Mouse (Mus musculus): Measurements from ENCODE around the gene Klhl2. TPM values are rescaled to one million over a fixed set of nuclear protein-coding genes. Genes with fewer than 3 reads are reported as not detected.

The Klhl2 gene
- polyA plus RNA-seq, 1 experiment from 2014 or later, result 3.8 TPM

DNA sequence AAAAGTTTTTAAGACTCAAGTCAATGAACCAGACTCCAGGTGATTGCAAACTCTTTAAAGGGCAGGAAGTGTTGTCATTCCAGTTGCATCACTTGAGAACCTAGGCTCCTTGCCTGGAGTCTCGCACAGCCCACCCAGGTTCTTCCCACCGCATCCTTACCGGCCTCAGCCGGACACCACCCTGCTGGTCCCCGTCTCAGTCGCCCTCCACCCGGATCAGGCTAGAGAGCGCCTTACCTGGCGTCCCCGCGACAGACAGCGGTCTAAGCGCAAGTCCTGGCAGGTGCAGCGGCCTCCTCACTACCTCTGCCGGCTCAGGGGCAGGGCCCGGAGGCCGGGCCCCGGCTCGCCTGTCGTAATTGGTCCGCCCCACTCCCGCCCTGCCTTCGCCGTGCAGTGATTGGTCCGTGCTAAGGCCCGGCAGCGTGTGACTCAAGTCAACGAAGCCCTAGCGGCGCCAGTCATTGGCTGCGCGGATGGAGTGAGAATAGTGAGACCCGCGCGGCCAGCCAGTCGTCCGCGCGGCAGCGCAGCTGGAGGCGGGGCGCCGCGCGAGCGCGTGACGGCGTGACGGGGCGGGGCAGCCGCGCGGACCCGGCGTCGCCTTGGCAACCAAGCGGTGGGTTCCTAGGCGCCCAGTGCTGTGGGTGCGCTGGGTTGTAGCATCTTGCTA is 116.4 kb downstream of the Klhl2 start, which contains the start of gene Msmo1:
Gene Msmo1 (minus strand): TSS at position 522 of the 673 bp plus-strand sequence.
- Histone ChIP-seq H3K9ac (peak within 1 kb of the TSS; percentile 66), H3K4me3 (replicated peaks) (peak within 1 kb of the TSS; percentile 69), H3K4me1 (replicated peaks) (peaks cover 20% of the 10 kb centered on the region), H3K4me2 (peak within 1 kb of the TSS; percentile 86), H3K9me3 (replicated peaks) (no peaks in the 10 kb centered on the region), H3K27me3 (no peaks in the 10 kb centered on the region), H3K36me3 (replicated peaks) (peaks cover 11% of the 10 kb centered on the region), H3K27ac (replicated peaks) (peak within 1 kb of the TSS; percentile 68)
- WGBS (ENCODE audit: insufficient replicate concordance), result under 1% methylated on average over 60 of the region's 60 CpGs
- peak; percentile 99 for ATAC-seq (ENCODE audit: insufficient read depth)

GRCm38 (mm10) chr8:64732596-64732995 is 117.2 kb downstream of the Klhl2 start:
- H3K4me2 ChIP-seq, result peak overlapping the region; percentile 86
- H3K27ac ChIP-seq (replicated peaks), result peak overlapping the region; percentile 68; the same call in 1 of the 2 replicates
- no peaks in the 10 kb centered on the region for H3K9me3 ChIP-seq (replicated peaks)
- peaks cover 15% of the 10 kb centered on the region for H3K36me3 ChIP-seq (replicated peaks)
- H3K4me1 ChIP-seq (replicated peaks), result peaks cover 24% of the 10 kb centered on the region
- H3K27me3 ChIP-seq, result no peaks in the 10 kb centered on the region
- H3K9ac ChIP-seq, result peak overlapping the region; percentile 66
- ATAC-seq (ENCODE audit: insufficient read depth), result no peak
- WGBS (ENCODE audit: insufficient replicate concordance), result 21% methylated on average over 9 of the region's 9 CpGs
- H3K4me3 ChIP-seq (replicated peaks), result peak overlapping the region; percentile 69

- no peak overlapping the region for H3K9ac ChIP-seq
- no peaks in the 10 kb centered on the region for H3K9me3 ChIP-seq (replicated peaks)
- WGBS (ENCODE audit: insufficient replicate concordance), result 74% methylated on average over 7 of the region's 7 CpGs
- H3K27ac ChIP-seq (replicated peaks), result no peak overlapping the region
- H3K36me3 ChIP-seq (replicated peaks), result peaks cover 46% of the 10 kb centered on the region
- no peak overlapping the region for H3K4me3 ChIP-seq (replicated peaks)
- H3K4me1 ChIP-seq (replicated peaks), result peaks cover 15% of the 10 kb centered on the region
- no peak overlapping the region for H3K4me2 ChIP-seq
- ATAC-seq (ENCODE audit: insufficient read depth), result no peak
- no peaks in the 10 kb centered on the region for H3K27me3 ChIP-seq
Observed at GRCm38 (mm10) chr8:64728156-64728555, 121.7 kb downstream of the Klhl2 start.

GRCm38 (mm10) chr8:64726190-64726695 is 123.6 kb downstream of the Klhl2 start:
- no peak overlapping the region for H3K27ac ChIP-seq (replicated peaks)
- H3K27me3 ChIP-seq, result no peaks in the 10 kb centered on the region
- no peak overlapping the region for H3K4me2 ChIP-seq
- H3K9ac ChIP-seq, result no peak overlapping the region
- H3K9me3 ChIP-seq (replicated peaks), result no peaks in the 10 kb centered on the region
- no peak overlapping the region for H3K4me3 ChIP-seq (replicated peaks)
- peaks cover 4% of the 10 kb centered on the region; the same call in 1 of the 2 replicates for H3K4me1 ChIP-seq (replicated peaks)
- 54% methylated on average over 4 of the region's 4 CpGs for WGBS (ENCODE audit: insufficient replicate concordance)
- H3K36me3 ChIP-seq (replicated peaks), result peaks cover 50% of the 10 kb centered on the region
- no peak for ATAC-seq (ENCODE audit: insufficient read depth)

DNA sequence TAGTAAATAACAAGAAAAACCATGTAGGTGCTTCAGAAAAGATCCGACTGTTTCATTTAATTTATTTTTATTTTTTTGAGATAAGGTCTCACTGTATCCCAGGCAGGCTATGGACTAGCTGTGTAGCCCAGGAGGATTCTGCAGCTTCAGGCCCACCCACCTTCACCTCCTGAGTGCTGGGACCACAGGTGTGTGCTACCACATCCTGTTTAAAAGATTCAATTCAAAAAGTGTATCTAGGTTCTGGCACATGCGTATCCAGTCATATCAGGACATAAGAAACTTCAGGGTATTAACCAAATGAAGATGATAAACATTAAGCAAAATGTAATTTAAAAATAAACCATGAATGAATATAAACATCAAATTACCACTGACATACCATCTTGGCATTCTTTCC is 126.6 kb downstream of the Klhl2 start:
- H3K4me3 ChIP-seq (replicated peaks), result no peak overlapping the region
- H3K4me1 ChIP-seq (replicated peaks), result peaks cover 2% of the 10 kb centered on the region; the same call in 1 of the 2 replicates
- H3K9ac ChIP-seq, result no peak overlapping the region
- WGBS (ENCODE audit: insufficient replicate concordance), result 62% methylated on average over 2 of the region's 2 CpGs
- H3K4me2 ChIP-seq, result no peak overlapping the region
- H3K9me3 ChIP-seq (replicated peaks), result no peaks in the 10 kb centered on the region
- no peaks in the 10 kb centered on the region for H3K27me3 ChIP-seq
- peaks cover 60% of the 10 kb centered on the region for H3K36me3 ChIP-seq (replicated peaks)
- no peak for ATAC-seq (ENCODE audit: insufficient read depth)
- no peak overlapping the region for H3K27ac ChIP-seq (replicated peaks)

- no peaks in the 10 kb centered on the region for H3K9me3 ChIP-seq (replicated peaks)
- no peaks in the 10 kb centered on the region for H3K4me1 ChIP-seq (replicated peaks)
- H3K27me3 ChIP-seq, result no peaks in the 10 kb centered on the region
- ATAC-seq (ENCODE audit: insufficient read depth), result no peak
- no peak overlapping the region for H3K4me2 ChIP-seq
- peaks cover 43% of the 10 kb centered on the region for H3K36me3 ChIP-seq (replicated peaks)
- no peak overlapping the region for H3K4me3 ChIP-seq (replicated peaks)
- no peak overlapping the region for H3K27ac ChIP-seq (replicated peaks)
- 70% methylated on average over 7 of the region's 7 CpGs for WGBS (ENCODE audit: insufficient replicate concordance)
- H3K9ac ChIP-seq, result no peak overlapping the region
Observed at GRCm38 (mm10) chr8:64717868-64718267, 131.9 kb downstream of the Klhl2 start.

DNA sequence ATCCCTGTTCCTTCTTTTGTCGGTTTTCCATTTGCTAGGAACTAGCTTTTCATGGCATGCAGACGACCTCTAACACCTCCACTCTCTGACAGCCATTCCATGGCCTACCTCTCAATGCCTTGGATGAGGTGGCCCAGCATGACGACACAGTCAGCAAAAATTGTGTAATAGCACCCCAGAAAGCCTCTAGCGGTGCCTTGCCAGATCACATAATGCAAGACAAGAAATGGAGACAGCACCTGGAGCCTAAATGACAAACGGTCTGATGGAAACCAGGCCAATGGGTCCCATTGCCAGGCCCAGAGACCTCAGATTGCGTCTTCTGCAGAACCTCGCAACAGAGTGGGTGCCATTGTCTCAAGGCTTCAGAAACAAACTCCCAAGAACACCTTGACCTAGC is 137.3 kb downstream of the Klhl2 start:
- H3K4me3 ChIP-seq (replicated peaks), result no peak overlapping the region
- H3K4me2 ChIP-seq, result no peak overlapping the region
- no peak overlapping the region for H3K27ac ChIP-seq (replicated peaks)
- H3K9ac ChIP-seq, result no peak overlapping the region
- H3K4me1 ChIP-seq (replicated peaks), result no peaks in the 10 kb centered on the region
- no peak for ATAC-seq (ENCODE audit: insufficient read depth)
- H3K36me3 ChIP-seq (replicated peaks), result peaks cover 11% of the 10 kb centered on the region
- H3K27me3 ChIP-seq, result no peaks in the 10 kb centered on the region
- no peaks in the 10 kb centered on the region for H3K9me3 ChIP-seq (replicated peaks)
- 65% methylated on average over 7 of the region's 7 CpGs for WGBS (ENCODE audit: insufficient replicate concordance)

DNA sequence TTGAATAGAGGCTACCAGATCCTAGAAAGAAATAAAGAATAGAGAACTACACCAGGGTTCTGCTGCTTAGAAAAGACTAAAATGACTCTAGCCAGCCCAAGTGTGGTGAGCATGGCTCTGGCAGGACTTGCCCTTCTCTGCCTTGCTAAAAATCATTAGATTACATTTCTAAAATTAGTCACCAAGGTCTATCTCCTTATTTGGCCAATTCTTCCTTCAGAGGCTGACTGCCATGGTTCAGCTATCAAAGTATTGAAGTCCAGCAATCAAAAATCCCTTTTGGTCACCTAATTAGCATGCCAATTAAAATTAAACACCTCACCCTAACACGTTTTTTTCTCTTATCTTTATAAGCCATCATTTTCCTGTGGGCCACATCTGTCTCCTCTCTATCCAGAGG is 138.3 kb downstream of the Klhl2 start:
- Histone ChIP-seq H3K27ac (replicated peaks) (no peak overlapping the region), H3K4me2 (no peak overlapping the region), H3K9me3 (replicated peaks) (no peaks in the 10 kb centered on the region), H3K9ac (no peak overlapping the region), H3K27me3 (no peaks in the 10 kb centered on the region), H3K36me3 (replicated peaks) (0 out of 2 replicates have a peak, but pooled peaks cover 3% of the 10 kb centered on the region), H3K4me3 (replicated peaks) (no peak overlapping the region), H3K4me1 (replicated peaks) (no peaks in the 10 kb centered on the region)
- WGBS (ENCODE audit: insufficient replicate concordance), result 2% methylated on average over 1 of the region's 1 CpGs
- no peak for ATAC-seq (ENCODE audit: insufficient read depth)

DNA sequence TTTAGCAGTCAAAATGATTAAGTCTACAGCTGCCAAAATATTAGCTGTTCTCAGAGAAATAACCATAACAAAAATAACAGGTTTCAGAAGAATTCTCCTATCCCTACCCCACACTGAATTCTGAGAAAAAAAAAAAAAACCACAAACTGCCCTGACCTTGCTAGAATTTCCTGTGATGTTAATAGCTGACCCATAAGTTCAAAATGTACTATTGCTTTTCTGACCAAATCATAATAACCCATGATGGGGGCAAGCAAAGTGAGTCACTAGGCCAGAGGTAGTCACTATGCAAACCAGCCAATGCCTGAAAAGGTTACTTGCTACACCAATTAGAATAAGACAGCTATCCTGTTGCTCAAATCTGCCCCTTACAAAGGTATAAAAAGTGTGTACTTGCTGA is 142.3 kb downstream of the Klhl2 start:
- ATAC-seq (ENCODE audit: insufficient read depth), result no peak

GRCm38 (mm10) chr8:64703191-64703590 is 146.6 kb downstream of the Klhl2 start:
- H3K4me3 ChIP-seq (replicated peaks), result no peak overlapping the region
- no peak overlapping the region for H3K27ac ChIP-seq (replicated peaks)
- 58% methylated on average over 1 of the region's 1 CpGs for WGBS (ENCODE audit: insufficient replicate concordance)
- H3K9me3 ChIP-seq (replicated peaks), result no peaks in the 10 kb centered on the region
- no peak for ATAC-seq (ENCODE audit: insufficient read depth)
- no peaks in the 10 kb centered on the region for H3K4me1 ChIP-seq (replicated peaks)
- no peak overlapping the region for H3K9ac ChIP-seq
- H3K4me2 ChIP-seq, result no peak overlapping the region
- no peaks in the 10 kb centered on the region for H3K27me3 ChIP-seq
- no peaks in the 10 kb centered on the region for H3K36me3 ChIP-seq (replicated peaks)

More for the DNA sequence above, 142.3 kb downstream of the Klhl2 start:
- no peak overlapping the region for H3K27ac ChIP-seq (replicated peaks)
- no peaks in the 10 kb centered on the region for H3K9me3 ChIP-seq (replicated peaks)
- no peak overlapping the region for H3K4me2 ChIP-seq
- no peaks in the 10 kb centered on the region for H3K27me3 ChIP-seq
- H3K36me3 ChIP-seq (replicated peaks), result no peaks in the 10 kb centered on the region
- no peaks in the 10 kb centered on the region for H3K4me1 ChIP-seq (replicated peaks)
- H3K4me3 ChIP-seq (replicated peaks), result no peak overlapping the region
- no peak overlapping the region for H3K9ac ChIP-seq

GRCm38 (mm10) chr8:64692651-64693201 is 157.1 kb downstream of the Klhl2 start, which contains the start of gene Cpe:
TSS of gene Cpe (minus strand) at chr8:64693054.
- peak; percentile 61 for ATAC-seq (ENCODE audit: insufficient read depth)
- Histone ChIP-seq H3K27me3 (peaks cover 39% of the 10 kb centered on the region), H3K4me1 (replicated peaks) (peaks cover 5% of the 10 kb centered on the region; the same call in 1 of the 2 replicates), H3K4me2 (peak within 1 kb of the TSS; percentile 65), H3K9me3 (replicated peaks) (no peaks in the 10 kb centered on the region), H3K36me3 (replicated peaks) (no peaks in the 10 kb centered on the region), H3K27ac (replicated peaks) (no peak within 1 kb of the TSS), H3K4me3 (replicated peaks) (peak within 1 kb of the TSS; percentile 40), H3K9ac (no peak within 1 kb of the TSS)
- WGBS (ENCODE audit: insufficient replicate concordance), result under 1% methylated on average over 54 of the region's 54 CpGs

Measured in liver, embryonic 15.5 days (tissue).